Mouse (Mus musculus) C3H10T1/2 (cell line): ENCODE results near the gene Nrbp1. TPM values are rescaled to one million over a fixed set of nuclear protein-coding genes. Genes with fewer than 3 reads are reported as not detected.

Experiments
- polyA plus RNA-seq, 2 experiments: library from polyadenylated mRNA; unstranded; fragments of >200 nt; fragmentation: generic; extraction: Trizol; gene quantifications; one replicate each; pipeline ENCODE4 v1.2.1; 2012; ENCODE audit warnings: missing spikeins in 2 of 2

The Nrbp1 gene
- 100 to 1,000 TPM in 1 of 2 experiments, 10 to 100 TPM in 1; 54.1 to 114 TPM for polyA plus RNA-seq

DNA sequence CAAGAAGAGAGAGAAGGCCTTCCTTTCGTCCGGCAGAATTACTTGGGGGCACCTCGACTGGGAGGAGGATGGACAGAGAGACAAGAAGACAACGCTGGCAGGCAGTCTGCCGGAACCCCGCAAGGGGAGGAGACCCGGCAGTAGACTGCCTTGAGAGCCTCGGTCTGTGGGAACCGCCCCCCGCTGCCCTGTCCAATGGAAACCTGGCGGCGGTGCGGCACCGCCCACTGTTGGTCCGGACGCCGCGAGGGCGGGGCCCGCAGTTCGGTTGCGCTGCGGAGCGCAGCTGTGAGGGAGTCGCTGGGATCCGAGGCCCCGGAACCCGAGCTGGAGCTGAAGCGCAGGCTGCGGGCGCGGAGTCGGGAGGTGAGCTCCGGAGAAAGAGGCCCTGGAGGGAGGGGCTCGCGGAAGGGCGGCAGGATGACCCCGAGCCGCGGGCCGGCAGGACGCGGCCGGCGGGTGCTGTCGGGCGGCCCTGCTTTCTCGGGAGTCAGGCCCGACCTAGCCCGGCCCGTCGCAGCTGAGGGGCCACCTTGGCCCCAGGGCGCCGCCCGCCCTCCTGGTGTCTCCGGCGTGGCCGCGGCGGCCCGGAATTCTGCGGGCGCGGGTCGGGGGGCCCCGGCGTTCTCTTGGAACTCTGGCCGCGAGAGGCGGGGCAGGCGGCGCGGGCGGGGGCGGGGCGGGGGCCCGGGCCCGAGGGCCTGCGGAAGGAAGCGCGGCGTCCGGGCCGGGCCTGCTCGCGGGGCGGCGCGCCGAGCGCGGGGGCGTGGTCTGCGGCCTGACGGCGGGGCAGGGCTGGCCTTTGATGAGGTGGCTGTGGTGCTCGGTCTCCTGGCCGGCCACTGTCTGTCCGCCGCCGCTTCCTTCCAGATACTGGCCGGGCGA lies at the start of gene Nrbp1, which contains the start of gene Gm9970:
TSS of gene Nrbp1 (plus strand) at position 228 of the 885 bp plus-strand sequence.
TSS of gene Gm9970 (minus strand) at position 596 of the 885 bp plus-strand sequence.

GRCm38 (mm10) chr5:31192939-31193630 lies 47.6 kb upstream of the Nrbp1 start, which contains the start of the genes Snx17 and Eif2b4:
Snx17 (plus strand) TSS chr5:31193227.
Eif2b4 (minus strand) TSS chr5:31193430.

DNA sequence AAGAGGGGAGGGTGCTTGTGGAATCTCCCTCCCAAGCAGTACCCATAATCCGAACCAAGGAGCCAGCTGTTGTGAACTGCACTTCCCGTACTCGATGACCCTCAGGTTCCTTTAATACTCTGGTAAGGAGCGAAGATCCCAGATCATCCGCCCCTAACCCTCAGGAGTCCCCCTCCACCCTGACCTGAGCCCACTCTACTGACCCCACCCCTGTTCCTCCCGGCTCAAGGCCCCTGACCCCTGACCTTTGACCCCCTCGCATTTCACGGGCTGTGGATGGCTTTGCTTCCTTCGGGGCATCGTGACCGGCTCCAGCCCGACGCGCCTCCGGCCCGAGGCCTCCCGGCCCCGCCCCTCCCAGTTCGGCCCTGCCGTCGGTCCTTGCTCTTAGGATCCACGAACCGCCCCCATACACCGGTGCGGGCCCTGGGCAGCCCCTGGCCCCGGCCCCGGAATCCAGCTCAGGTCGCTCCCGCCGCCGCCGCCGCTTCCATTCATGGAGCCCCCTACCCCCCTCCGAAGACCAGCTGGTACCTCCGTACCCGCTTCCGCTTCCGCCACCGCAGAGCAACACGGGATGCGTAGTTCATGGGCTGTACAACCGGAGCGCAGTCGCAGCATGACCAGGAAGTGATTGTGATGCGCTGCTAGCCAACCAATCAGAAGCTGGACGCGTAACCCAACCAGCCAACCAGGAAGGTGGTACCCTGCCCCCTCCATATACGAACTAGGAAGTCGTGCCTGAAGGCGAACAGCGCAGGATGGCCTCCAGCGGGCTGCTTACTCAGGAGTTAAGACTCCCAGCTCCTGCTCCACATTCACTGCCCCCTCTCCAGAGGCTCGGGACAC lies 38.7 kb upstream of the Nrbp1 start, which contains the start of gene Zfp513:
TSS of gene Zfp513 (minus strand) at position 562 of the 849 bp plus-strand sequence.

GRCm38 (mm10) chr5:31220448-31221303 lies 20.0 kb upstream of the Nrbp1 start, which contains the start of gene Ppm1g:
Ppm1g (minus strand) TSS chr5:31220687.

DNA sequence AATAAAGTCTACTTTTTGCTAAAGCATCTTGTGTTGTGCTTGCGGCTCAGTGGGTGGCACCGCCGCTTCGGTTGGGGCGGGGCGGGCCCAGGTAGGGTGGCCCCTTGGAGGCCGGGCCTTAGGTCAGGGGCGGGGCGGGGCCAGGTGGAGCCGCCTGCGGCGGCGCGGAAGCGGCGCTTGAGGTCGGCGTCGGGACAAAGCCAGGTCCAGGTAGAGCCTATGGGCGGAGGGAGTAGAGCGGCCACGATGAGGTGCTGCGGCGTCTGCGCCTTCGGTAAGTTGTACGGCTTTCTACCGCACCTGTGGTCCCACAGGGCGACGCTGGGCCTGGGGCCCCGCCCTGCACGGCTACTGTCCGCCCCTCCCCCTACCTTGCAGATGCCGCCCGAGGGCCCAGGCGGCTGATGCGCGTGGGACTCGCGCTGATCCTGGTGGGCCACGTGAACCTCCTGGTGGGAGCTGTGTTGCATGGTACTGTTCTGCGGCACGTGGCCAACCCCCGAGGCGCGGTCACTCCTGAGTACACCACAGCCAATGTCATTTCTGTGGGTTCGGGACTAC lies 11.0 kb downstream of the Nrbp1 start, which contains the start of gene Krtcap3:
TSS of gene Krtcap3 (plus strand) at position 151 of the 561 bp plus-strand sequence.

GRCm38 (mm10) chr5:31290521-31291360 lies 50.1 kb downstream of the Nrbp1 start, which contains the start of gene Ift172:
Ift172 (minus strand) TSS chr5:31291116.

GRCm38 (mm10) chr5:31295606-31296141 lies 55.0 kb downstream of the Nrbp1 start, which contains the start of gene Fndc4:
Fndc4 (minus strand) TSS chr5:31296080.

GRCm38 (mm10) chr5:31297047-31297757 lies 56.5 kb downstream of the Nrbp1 start, which contains the start of gene Gckr:
Gckr (plus strand) TSS chr5:31297443.

Other genes with a start within 250 kb of the Nrbp1 start
- gene Atraid, start 192.6 kb upstream of the Nrbp1 start, polyA plus RNA-seq, result 100 to 1,000 TPM in 1 of 2 experiments, 10 to 100 TPM in 1; 87.3 to 332 TPM
- 1 to 10 TPM; 4.7 to 5.6 TPM for gene Slc5a6, start 191.9 kb upstream of the Nrbp1 start, polyA plus RNA-seq
- gene Cad, start 186.1 kb upstream of the Nrbp1 start, polyA plus RNA-seq, result 10 to 100 TPM; 17.9 to 34.9 TPM
- not detected for gene Dnajc5g, start 134.6 kb upstream of the Nrbp1 start, polyA plus RNA-seq
- 1 to 10 TPM in 1 of 2 experiments, under 1 TPM in 1; 0.47 to 3.0 TPM for gene Slc30a3, start 132.6 kb upstream of the Nrbp1 start, polyA plus RNA-seq
- gene Trim54, start 124.2 kb upstream of the Nrbp1 start, polyA plus RNA-seq, result under 1 TPM; 0.04 to 0.61 TPM
- gene Ucn, start 102.0 kb upstream of the Nrbp1 start, polyA plus RNA-seq, result not detected
- 10 to 100 TPM; 21.8 to 85.3 TPM for gene Mpv17, start 86.6 kb upstream of the Nrbp1 start, polyA plus RNA-seq
- 1 to 10 TPM in 1 of 2 experiments, under 1 TPM in 1; 0.32 to 2.0 TPM for gene Gm29609, start 61.0 kb upstream of the Nrbp1 start, polyA plus RNA-seq
- gene Gtf3c2, start 60.7 kb upstream of the Nrbp1 start, polyA plus RNA-seq, result 10 to 100 TPM; 17.7 to 36.2 TPM
- 100 to 1,000 TPM; 166 to 169 TPM for gene Snx17, start 47.6 kb upstream of the Nrbp1 start, polyA plus RNA-seq
- 10 to 100 TPM; 36.4 to 57.5 TPM for gene Eif2b4, start 47.4 kb upstream of the Nrbp1 start, polyA plus RNA-seq
- 10 to 100 TPM in 1 of 2 experiments, 1 to 10 TPM in 1; 8.8 to 22.4 TPM for gene Zfp513, start 38.6 kb upstream of the Nrbp1 start, polyA plus RNA-seq
- 100 to 1,000 TPM in 1 of 2 experiments, 10 to 100 TPM in 1; 90.1 to 144 TPM for gene Ppm1g, start 20.2 kb upstream of the Nrbp1 start, polyA plus RNA-seq
- under 1 TPM in 1 of 2 experiments, not detected in 1; 0.33 TPM for gene Gm9970, start 368 bp downstream of the Nrbp1 start, polyA plus RNA-seq
- 1 to 10 TPM in 1 of 2 experiments, under 1 TPM in 1; 0.06 to 4.5 TPM for gene Krtcap3, start 10.8 kb downstream of the Nrbp1 start, polyA plus RNA-seq
- gene Ift172, start 50.3 kb downstream of the Nrbp1 start, polyA plus RNA-seq, result 10 to 100 TPM in 1 of 2 experiments, 1 to 10 TPM in 1; 6.9 to 36.9 TPM
- gene Fndc4, start 55.2 kb downstream of the Nrbp1 start, polyA plus RNA-seq, result 10 to 100 TPM; 18.9 to 26.1 TPM
- not detected for gene Gckr, start 56.6 kb downstream of the Nrbp1 start, polyA plus RNA-seq
- 10 to 100 TPM in 1 of 2 experiments, 1 to 10 TPM in 1; 1.8 to 20.1 TPM for gene Zfp512, start 211.6 kb downstream of the Nrbp1 start, polyA plus RNA-seq
- gene 4930548H24Rik, start 244.9 kb downstream of the Nrbp1 start, polyA plus RNA-seq, result under 1 TPM in 1 of 2 experiments, not detected in 1; 0.06 TPM